Mouse (Mus musculus): ENCODE measurements around the gene Tspan5.

Gene Tspan5

DNA sequence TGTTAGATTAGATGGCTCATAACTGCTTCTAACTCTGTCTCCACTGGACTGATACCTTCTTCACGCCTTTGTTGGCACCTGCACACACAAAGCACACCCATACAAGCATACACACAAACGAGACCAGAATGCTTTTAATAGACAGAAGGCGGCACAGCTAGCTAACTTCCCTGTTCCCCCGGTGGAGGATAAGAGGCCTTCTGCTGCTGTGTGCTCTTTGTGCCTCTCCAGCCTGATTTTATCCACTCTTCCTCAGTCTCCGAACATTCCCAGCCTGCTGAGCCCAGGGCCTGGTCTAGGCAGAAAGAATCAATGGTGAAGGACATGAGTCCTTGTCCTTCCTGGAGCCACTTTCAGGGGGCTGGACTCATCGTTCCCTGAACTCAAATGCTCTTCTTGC is 83.3 kb downstream of the Tspan5 start:
- in situ Hi-C loops (cut with MboI; ENCODE audit: low pct_unique_long_range_greater_than_20kb in 1 of 2, low sequenced_read_pairs in 2 of 2, unreplicated experiment in 1 of 2), result no loop called here

DNA sequence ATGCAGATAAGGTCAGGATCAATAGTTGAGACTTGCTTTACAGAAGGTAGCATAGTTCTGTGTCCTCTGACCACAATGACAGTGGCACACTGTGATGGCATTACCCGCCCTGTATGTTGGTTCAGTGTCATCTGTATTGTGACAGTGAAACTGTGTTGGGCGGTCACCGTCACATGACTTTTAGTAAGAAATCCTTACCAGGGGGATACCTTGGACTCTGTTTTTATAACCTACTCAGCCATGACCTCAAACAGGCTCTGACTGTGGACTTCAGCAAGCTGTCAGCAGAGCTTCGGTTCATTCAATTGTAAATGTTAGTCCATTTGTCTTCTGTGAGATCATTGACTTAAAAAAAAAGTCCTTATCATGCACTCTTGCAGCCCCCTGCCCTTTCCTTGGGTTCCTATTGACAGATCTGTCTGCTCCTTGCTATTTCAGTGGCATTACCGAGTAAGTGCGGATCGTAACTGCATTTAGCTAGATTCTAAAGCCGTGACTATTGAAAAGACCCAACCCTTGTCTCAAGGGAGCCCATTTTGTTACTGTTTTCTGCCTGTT is 84.3 kb downstream of the Tspan5 start:
- in situ Hi-C loops (cut with MboI; ENCODE audit: low pct_unique_long_range_greater_than_20kb in 1 of 2, low sequenced_read_pairs in 2 of 2, unreplicated experiment in 1 of 2), result no loop called here

DNA sequence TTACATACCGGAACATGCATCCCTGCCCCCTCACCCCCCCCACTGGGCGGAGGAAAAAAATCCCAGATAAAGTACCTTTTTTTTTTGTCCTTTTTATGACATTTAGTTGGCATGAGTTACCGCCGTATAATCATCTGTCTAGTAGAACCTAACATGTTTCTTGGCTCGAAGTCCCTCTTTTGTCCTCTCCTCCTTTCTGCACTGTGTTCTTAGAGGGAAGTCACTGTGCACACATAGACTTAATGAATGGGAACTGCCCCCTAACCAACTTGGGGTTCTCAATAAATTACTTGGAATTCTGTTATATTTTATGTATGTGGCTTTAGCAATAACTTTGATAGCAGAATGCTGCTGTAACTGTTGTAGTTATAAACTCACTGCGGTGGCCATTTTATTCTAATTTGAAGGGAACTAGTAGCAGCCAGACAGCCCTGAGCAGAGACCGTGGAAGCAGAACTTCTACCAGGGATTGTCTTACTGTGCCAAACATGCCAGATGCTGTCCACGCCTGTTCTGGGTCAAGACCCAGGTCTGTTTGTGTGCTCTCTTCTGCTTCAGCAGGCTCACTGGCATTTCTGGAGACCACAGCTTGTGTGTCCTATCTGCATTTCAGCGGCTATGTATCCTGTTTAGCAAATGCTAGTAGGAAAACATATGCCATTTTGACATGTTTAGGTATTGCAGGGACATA is 91.0 kb downstream of the Tspan5 start:
- in situ Hi-C loops (cut with MboI; ENCODE audit: low pct_unique_long_range_greater_than_20kb in 1 of 2, low sequenced_read_pairs in 2 of 2, unreplicated experiment in 1 of 2), result no loop called here

DNA sequence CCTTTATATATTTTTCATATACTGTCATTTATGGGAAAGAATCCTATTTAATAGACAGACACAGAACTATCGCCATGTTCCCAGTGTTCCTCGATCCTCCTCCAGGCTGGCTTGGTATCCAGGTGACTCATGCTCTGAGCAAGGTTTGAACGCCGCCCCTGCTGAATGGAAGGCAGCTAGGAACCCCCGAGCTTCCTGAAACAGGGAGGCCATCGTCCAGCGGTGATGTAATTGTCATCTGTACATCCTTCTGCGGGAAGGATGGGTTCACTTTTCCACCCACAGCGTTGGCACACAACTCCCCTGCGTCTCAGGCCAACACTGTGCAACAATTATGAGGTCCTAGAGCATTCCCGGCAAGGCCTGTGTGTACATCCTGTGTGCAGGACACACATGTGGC is 92.2 kb downstream of the Tspan5 start:
- in situ Hi-C loops (cut with MboI; ENCODE audit: low pct_unique_long_range_greater_than_20kb in 1 of 2, low sequenced_read_pairs in 2 of 2, unreplicated experiment in 1 of 2), result no loop called here

DNA sequence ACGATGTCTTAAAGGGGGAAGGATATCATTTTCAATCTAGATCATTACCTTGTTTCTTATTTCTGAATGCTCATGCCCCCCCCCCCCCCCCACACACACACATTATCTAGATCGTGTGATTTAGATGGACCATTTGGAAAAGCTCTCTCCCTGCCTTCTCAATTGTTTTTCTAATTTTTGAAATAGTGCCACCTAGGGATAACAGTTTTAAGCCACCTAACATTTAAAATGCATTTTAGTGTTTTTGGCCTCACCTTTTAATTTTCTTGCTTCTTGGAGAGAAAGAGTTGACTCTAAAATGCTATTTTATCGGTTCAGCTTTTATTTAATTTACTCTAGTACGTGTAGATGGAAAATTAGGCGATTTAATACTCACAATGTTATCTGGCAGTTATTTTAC is 94.9 kb downstream of the Tspan5 start:
- in situ Hi-C loops (cut with MboI; ENCODE audit: low pct_unique_long_range_greater_than_20kb in 1 of 2, low sequenced_read_pairs in 2 of 2, unreplicated experiment in 1 of 2), result no loop called here

DNA sequence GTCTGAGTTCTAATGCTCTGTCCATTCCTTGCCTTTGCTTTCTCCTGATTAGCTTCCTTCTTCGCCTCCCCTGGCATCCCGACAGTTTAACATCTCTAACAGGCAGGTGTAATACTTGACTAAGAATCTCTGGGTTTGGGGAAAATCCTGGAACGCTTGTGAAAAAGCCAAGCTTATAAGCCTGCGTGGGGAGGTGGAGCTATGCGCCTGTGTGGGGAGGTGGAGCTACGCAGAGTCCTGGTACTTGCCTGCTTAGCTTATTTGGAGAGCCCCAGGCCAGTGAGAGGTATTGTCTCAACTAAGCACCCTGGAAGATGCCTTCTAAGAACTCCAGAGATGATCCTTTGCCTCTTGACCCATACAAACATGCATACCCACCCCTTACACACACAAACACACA is 95.7 kb downstream of the Tspan5 start:
- in situ Hi-C loops (cut with MboI; ENCODE audit: low pct_unique_long_range_greater_than_20kb in 1 of 2, low sequenced_read_pairs in 2 of 2, unreplicated experiment in 1 of 2), result no loop called here

DNA sequence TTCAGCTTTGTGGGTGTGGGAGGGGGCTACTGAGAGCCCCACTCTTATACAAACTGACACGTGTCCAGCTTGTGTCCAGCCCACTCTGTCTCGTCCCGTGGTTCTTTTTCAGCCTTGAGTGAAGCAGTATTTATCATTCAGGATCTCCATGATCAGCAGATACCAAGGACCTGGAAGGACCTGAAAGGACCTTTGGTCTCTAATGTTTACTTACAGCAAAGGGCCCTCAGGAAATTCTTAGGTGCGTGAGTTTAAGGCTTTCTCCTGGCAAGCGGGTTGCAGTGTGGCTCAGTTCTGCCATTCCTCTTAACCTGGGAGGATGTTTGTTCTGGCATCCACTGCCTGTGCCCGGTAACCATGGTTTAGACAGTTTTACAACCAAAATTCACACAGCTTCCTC is 97.7 kb downstream of the Tspan5 start:
- in situ Hi-C loops (cut with MboI; ENCODE audit: low pct_unique_long_range_greater_than_20kb in 1 of 2, low sequenced_read_pairs in 2 of 2, unreplicated experiment in 1 of 2), result no loop called here

DNA sequence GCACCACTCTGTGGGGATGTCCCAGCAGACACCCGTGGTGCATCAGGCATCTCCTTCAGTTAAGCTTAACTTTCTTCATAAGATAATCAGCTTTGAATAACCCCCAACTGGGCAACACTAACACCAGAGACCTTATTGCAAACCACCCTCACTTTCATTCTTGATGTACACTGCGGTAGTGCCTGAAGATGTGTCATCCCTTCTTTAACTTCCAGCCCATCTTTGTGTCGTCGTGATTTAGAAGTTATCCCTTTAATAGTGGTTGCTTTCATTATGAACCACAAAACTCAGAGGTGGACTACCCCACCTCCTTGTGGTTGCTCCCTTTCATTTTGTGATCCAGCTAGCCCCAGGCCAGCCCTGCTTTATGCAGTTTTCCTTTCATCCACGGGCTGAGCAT is 99.3 kb downstream of the Tspan5 start:
- in situ Hi-C loops (cut with MboI; ENCODE audit: low pct_unique_long_range_greater_than_20kb in 1 of 2, low sequenced_read_pairs in 2 of 2, unreplicated experiment in 1 of 2), result no loop called here

DNA sequence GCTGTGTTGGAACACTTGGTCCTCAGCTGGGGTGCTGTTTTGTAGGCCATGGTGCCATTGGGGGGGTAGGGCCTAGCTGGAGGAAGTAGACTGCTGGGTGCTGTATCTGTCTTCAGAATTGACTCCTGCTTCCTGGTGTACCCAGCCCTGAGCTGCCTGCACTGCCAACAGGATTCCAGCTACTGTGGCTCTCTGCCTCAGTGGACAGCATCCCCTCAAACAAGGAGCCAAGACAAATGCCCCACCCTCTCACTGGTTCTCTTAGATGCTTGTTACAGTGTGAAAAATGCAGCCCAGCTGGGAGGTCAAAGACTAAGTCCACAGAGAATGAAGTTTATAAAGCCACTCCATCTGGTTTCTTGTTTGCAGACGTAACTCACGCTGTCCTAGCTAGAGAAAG is 101.2 kb downstream of the Tspan5 start:
- in situ Hi-C loops (cut with MboI; ENCODE audit: low pct_unique_long_range_greater_than_20kb in 1 of 2, low sequenced_read_pairs in 2 of 2, unreplicated experiment in 1 of 2), result no loop called here

DNA sequence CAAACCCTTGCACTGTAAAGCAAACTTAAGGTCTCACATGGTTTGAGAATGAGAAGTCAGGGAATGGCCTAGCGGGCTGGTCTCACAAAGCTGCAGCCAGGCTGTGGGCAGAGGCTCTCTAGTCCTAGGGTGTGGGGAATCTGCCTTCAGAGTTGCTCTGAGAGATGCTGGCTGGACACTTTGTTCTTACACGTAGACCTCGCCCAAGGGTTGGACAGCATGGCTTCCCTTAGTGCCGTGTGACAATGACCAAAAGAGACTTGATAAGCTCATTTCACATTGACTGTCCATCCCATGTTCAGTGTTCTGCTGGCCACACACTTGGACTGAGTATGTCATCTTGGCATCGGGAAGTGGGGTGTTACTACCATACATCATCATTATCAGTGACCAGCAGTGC is 101.6 kb downstream of the Tspan5 start:
- in situ Hi-C loops (cut with MboI; ENCODE audit: low pct_unique_long_range_greater_than_20kb in 1 of 2, low sequenced_read_pairs in 2 of 2, unreplicated experiment in 1 of 2), result no loop called here

DNA sequence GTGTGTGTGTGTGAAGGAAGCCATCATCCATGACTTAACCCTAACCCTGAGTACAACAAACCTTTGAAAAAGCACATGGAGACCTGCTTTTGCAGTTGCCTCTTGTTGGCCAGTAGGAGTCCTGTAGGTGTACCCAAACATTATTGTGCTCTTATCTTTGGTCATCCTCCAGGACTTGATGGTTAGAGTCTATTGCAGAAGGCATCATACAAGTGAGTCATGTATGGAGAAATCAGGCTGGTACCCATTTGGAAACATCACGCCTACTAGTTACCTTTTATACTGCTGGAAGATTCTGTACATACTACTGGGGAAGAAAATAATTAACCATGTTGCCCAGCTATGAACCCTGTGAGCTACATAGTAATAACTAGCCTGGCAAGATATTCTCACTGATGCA is 103.8 kb downstream of the Tspan5 start:
- in situ Hi-C loops (cut with MboI; ENCODE audit: low pct_unique_long_range_greater_than_20kb in 1 of 2, low sequenced_read_pairs in 2 of 2, unreplicated experiment in 1 of 2), result no loop called here

DNA sequence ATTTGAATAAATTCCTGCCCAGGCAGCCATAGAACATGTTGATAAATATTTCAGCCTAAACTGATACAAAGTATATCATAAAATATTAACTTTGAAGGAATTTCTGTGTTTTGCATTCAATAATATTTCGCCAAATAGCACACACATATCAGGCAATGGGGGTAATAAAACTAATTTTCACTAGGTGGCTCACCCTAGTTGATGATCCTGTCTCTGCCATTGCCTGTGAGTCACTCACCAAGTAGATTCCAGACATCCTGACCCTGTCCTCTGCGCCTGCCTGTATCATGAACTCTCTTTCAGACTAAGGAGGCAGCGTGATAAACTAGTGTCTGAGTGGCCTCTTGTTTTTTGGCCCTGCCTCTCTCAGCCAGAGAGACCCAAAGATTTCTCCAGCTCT is 105.8 kb downstream of the Tspan5 start:
- in situ Hi-C loops (cut with MboI; ENCODE audit: low pct_unique_long_range_greater_than_20kb in 1 of 2, low sequenced_read_pairs in 2 of 2, unreplicated experiment in 1 of 2), result no loop called here

DNA sequence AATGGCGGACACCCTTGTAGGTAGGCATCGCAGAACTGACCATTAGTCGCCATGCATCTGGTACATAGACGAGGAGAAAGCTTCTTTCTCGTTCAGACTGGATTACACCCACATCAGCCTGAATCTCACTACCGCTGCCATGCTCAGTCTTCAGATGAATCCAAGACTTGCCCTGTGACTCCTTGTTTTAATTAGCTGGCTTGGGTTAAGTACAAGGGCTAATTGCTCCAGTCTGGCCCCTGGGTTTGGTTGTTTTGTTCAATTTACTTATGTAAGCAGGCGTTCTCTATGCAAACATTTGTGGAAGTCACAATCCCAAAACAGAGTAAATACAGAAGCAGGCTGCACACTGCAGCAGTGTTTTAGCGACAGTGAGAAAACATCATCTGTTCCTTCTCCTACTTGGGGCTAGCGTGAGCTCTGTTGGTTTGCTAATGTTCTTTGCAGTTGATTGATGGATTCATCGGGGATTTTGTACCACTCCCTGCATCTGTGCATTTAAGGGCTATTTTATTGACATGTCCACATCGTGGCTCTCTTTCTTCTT is 107.8 kb downstream of the Tspan5 start:
- in situ Hi-C loops (cut with MboI; ENCODE audit: low pct_unique_long_range_greater_than_20kb in 1 of 2, low sequenced_read_pairs in 2 of 2, unreplicated experiment in 1 of 2), result no loop called here

DNA sequence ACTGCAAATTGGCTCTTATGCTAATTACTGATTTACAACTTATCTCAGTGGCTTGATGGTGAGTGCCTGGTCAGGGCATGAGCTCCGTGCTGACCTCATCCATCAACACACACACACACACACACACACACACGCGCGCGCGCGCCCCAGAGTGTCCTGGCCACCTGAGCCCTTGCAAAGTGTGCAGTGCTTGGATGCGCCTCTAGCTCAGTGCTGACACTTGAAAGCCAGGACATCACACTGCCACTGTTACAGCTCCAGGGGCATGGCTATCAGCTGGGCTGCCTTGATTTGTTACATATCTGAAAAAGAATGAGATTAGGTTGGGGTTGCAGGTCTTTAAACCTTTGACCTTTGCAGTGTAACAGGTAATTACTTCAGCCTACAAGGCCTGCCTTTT is 109.9 kb downstream of the Tspan5 start:
- in situ Hi-C loops (cut with MboI; ENCODE audit: low pct_unique_long_range_greater_than_20kb in 1 of 2, low sequenced_read_pairs in 2 of 2, unreplicated experiment in 1 of 2), result no loop called here

DNA sequence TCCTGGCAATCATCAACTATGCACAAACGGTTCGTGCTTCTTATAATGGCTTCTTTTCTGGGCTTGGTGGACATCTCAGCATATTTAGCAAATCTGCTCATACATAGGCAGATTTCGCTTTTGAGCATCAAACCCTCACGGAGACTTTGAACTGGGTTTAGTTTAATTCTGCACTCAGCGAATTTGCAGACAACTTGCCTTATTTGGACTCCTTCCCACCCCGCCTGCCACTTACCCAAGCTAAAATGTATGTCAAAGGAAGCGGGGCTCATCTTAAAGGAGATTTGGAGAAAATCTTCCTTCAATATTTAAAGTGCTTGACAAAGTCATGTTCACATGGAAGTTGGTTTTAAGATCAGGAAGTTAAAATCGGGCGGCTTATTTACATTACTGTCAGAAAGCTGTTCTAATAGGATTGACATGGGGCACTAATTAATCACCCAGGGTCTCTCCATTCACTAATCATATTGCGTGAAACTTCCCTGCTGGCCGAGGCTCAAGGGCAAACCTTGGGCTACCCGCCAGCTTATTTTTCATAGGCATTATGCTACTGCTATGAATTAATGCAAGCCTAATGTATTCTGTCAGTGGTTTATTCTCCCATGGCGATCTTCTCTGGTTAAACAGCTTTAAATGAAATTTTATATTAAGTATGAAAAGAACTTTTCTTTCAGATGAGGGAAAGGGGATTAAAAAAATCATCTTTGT is 111.1 kb downstream of the Tspan5 start:
- in situ Hi-C loops (cut with MboI; ENCODE audit: low pct_unique_long_range_greater_than_20kb in 1 of 2, low sequenced_read_pairs in 2 of 2, unreplicated experiment in 1 of 2), result no loop called here

DNA sequence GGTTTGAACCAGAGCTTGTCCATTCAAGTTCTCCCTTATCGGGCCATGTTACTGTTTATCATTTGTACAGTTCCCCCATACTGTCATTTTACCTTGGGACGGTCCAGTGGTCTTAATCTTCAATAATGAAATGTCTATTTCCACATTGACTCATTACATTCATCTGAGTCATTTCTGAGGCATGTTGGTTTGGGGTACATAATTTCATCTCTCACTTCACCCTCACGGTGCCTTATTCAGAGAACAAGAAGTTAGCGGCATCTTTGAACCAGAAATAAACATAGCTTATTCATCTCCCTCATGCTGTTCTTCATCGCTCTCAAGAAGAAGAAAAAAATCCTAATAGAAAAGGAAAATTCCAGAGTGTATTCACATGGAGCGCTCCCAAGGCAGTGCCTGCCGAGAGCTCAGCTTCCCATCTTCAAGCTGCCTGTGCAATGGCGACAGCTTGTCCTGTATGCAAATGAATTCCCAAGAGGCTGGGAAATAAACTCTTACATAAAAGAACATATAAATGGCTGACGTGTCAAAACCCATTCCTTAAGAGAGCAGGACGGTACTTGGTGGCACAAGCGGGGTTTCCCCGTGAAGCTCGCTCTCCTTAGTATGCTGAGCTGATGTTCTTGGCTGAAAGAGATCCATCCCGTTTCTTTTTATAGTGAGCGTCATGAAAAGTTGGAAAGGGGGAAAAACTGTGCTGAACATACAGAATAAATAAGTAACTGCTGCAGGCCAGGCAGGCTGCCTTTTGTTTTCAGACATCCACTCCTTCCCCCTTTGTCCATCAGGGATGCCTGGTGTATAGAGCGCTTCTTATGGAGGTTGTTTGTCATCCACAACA is 112.2 kb downstream of the Tspan5 start:
- in situ Hi-C loops (cut with MboI; ENCODE audit: low pct_unique_long_range_greater_than_20kb in 1 of 2, low sequenced_read_pairs in 2 of 2, unreplicated experiment in 1 of 2), result no loop called here

DNA sequence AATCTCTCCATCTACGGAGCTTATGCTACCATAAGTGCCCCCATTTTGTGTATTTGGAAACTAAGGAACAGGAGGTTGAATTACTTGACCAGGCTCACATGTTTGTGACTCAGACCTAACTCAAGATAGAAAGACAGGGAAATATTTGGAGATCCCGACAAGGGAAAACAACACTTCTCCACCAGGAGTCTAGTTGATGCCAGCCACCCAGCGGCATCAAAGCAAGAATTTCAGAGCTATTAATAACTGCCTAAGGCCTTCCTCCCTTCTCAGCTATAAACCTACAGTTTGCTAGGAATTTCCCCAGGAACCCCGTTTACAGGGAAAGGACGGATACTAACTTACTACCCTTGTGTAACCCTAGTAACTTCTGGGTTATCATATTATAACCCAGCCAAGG is 113.4 kb downstream of the Tspan5 start:
- in situ Hi-C loops (cut with MboI; ENCODE audit: low pct_unique_long_range_greater_than_20kb in 1 of 2, low sequenced_read_pairs in 2 of 2, unreplicated experiment in 1 of 2), result no loop called here

DNA sequence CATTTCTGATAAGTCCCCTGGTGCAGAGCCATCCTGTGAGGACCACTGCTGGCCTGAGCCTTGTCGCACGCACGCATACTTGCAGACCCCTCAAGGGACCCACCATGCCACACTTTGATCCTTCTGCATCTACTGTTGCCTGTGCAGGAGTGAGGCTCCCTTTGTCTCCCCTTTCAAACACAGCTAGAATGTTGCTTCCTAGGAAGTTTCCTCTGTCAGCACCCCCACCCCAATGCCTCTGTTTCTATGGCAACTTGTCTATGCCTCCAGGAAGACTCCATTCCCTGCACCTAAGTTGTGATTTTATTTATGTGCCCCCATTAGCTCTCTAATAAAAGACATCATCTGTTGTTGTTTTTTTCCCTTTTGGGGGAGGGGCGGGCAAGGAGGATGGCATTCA is 115.0 kb downstream of the Tspan5 start:
- in situ Hi-C loops (cut with MboI; ENCODE audit: low pct_unique_long_range_greater_than_20kb in 1 of 2, low sequenced_read_pairs in 2 of 2, unreplicated experiment in 1 of 2), result no loop called here
